Mouse (Mus musculus) mesoderm, embryonic 11.5 days (tissue): ENCODE measurements at regions not wholly inside any gene's neighbourhood (a gene's known extent, or its start where the extent isn't known, plus 50 kb on each side); places are given as distances from the start of the nearest gene placed in this dataset.

Experiments
- DNase-seq: peaks from one replicate; pipeline ENCODE4 v3.0.0-alpha.2; 2012; ENCODE audit warnings: low read depth, low spot score

GRCm38 (mm10) chr7:121589088-121589605, 117.9 kb downstream of the Usp31 start:
- DNase-seq: no peak

- DNase-seq: no peak
These were observed 119.3 kb downstream of the Usp31 start for GRCm38 (mm10) chr7:121587713-121588112.

- no peak for DNase-seq
These were observed 121.3 kb downstream of the Usp31 start for GRCm38 (mm10) chr7:121585721-121586120.

- DNase-seq: peak; percentile 68
These were observed 127.6 kb downstream of the Usp31 start for GRCm38 (mm10) chr7:121579497-121579896.

GRCm38 (mm10) chr7:121572681-121573335, 134.2 kb downstream of the Usp31 start:
- no peak for DNase-seq

GRCm38 (mm10) chr7:121571741-121572140, 135.3 kb downstream of the Usp31 start:
- no peak for DNase-seq

GRCm38 (mm10) chr7:121571292-121571691, 135.8 kb downstream of the Usp31 start:
- DNase-seq: no peak

- no peak for DNase-seq
These were observed 137.8 kb downstream of the Usp31 start for GRCm38 (mm10) chr7:121569248-121569647.

GRCm38 (mm10) chr7:121568064-121568463, 139.0 kb downstream of the Usp31 start:
- DNase-seq: no peak

GRCm38 (mm10) chr7:121563526-121563925, 143.5 kb downstream of the Usp31 start:
- peak; percentile 45 for DNase-seq

GRCm38 (mm10) chr7:121555420-121555819, 151.6 kb downstream of the Usp31 start:
- DNase-seq: no peak
